Mouse (Mus musculus): Measurements from ENCODE around the gene Fbxo22. TPM values are rescaled to one million over a fixed set of nuclear protein-coding genes. Genes with fewer than 3 reads are reported as not detected.
"Not testable (repeated sequence)": the region's sequence is repeated elsewhere in the genome, so short reads cannot be mapped to it uniquely, and the experiment has no call there.

Gene Fbxo22
- polyA plus RNA-seq, 1 experiment from 2014 or later, result 42.6 TPM

DNA sequence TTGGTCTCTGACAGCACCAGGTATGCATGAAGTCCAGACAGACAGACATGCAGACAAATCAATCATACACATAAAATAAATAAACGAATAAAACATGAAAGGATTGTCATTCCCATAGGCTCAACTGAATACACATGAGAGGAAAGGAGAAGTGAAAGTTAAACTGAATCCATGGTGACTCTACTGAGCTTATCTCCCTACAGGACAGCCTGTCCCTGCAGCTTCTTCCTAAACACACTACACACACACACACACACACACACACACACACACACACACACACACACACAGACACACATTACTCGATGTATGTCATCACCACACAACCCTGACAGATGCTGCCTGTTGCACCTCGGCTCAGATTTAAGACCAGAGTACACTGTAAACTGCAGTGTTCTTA is 35.4 kb downstream of the Fbxo22 start:
- no peaks in the 10 kb centered on the region for H3K9me3 ChIP-seq (replicated peaks; ENCODE audit: low read length)
- DNase-seq (ENCODE audit: low spot score), result no peak
- H3K9ac ChIP-seq (ENCODE audit: low read depth, low read length), result no peak overlapping the region
- H3K36me3 ChIP-seq (ENCODE audit: insufficient read depth, low read length), result no peaks in the 10 kb centered on the region
- no peak overlapping the region for H3K4me3 ChIP-seq (replicated peaks; ENCODE audit: low read depth, low read length)
- 62% methylated on average over 3 of the region's 3 CpGs for WGBS
- no peaks in the 10 kb centered on the region for H3K27me3 ChIP-seq (ENCODE audit: insufficient read depth, low read length)
- no peak for TF ChIP-seq CTCF (IDR thresholded peaks at IDR 0.05; ENCODE audit: low read depth)
- H3K4me1 ChIP-seq (replicated peaks; ENCODE audit: insufficient read depth, low read length), result no peaks in the 10 kb centered on the region
- no peak for ATAC-seq (replicated peaks; ENCODE audit: low FRiP score, low read depth)
- no peak overlapping the region for H3K27ac ChIP-seq
- H3K4me2 ChIP-seq (ENCODE audit: low read length), result no peak overlapping the region

DNA sequence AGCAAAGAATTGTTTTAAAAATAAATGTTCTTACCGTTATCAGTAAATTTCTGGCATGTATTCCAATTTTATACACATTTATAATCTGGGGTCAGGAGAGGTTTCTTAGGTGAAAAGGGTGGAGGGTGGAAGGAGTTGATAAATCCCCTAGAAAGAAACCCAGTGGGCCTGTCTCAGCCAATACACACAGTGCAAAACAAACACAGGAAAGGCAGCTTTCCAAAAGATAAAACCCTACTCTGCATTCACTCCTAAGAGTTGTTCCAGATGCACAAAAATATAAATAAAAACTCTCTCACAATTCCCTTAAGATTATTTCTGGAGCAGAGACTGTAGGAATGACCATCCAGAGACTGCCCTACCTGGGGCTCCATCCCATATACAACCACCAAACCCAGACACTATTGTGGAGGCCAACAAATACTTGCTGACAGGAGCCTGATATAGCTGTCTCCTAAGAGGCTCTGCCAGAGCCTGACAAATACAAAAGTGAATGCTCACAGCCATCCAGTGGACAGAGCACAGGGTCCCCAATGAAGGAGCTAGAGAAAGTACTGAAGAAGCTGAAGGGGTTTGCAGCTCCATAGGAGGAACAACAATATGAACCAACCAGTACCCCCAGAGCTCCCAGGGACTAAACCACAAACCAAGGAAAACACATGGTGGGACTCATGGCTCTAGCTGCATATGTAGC is 36.5 kb downstream of the Fbxo22 start:
- H3K9me3 ChIP-seq (replicated peaks; ENCODE audit: low read length); H3K4me2 ChIP-seq (ENCODE audit: low read length); H3K36me3 ChIP-seq (ENCODE audit: insufficient read depth, low read length); H3K4me3 ChIP-seq (replicated peaks; ENCODE audit: low read depth, low read length); ATAC-seq (replicated peaks; ENCODE audit: low FRiP score, low read depth); H3K27me3 ChIP-seq (ENCODE audit: insufficient read depth, low read length); H3K27ac ChIP-seq; H3K9ac ChIP-seq (ENCODE audit: low read depth, low read length); H3K4me1 ChIP-seq (replicated peaks; ENCODE audit: insufficient read depth, low read length); DNase-seq (ENCODE audit: low spot score): not testable (repeated sequence)
- WGBS, result 57% methylated on average over 1 of the region's 1 CpGs

DNA sequence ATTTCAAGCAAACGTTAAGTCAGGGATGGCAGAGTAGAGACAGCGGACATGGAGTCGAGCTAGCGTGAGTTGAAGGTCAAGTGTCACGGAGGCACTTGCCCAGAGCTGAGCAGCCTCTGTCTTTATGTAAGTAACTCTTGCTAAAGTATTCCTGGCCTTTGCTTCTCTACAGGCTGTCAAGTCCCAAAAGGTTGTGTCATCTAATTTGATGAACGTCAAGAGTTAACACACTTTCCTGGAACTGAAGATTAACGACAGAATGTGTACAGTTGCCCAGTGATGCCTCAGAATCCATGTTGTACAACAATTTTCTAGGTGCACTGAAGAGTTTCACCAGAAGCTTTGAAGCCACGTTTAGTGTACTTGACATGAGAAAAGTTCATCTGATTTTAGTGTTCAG is 37.7 kb downstream of the Fbxo22 start:
- Histone ChIP-seq H3K27ac (no peak overlapping the region), H3K4me1 (replicated peaks; ENCODE audit: insufficient read depth, low read length) (no peaks in the 10 kb centered on the region), H3K36me3 (ENCODE audit: insufficient read depth, low read length) (no peaks in the 10 kb centered on the region), H3K9ac (ENCODE audit: low read depth, low read length) (no peak overlapping the region), H3K27me3 (ENCODE audit: insufficient read depth, low read length) (no peaks in the 10 kb centered on the region), H3K4me3 (replicated peaks; ENCODE audit: low read depth, low read length) (no peak overlapping the region), H3K4me2 (ENCODE audit: low read length) (no peak overlapping the region), H3K9me3 (replicated peaks; ENCODE audit: low read length) (no peaks in the 10 kb centered on the region)
- ATAC-seq (replicated peaks; ENCODE audit: low FRiP score, low read depth) (no peak), DNase-seq (ENCODE audit: low spot score) (no peak)
- 37% methylated on average over 8 of the region's 8 CpGs for WGBS
- TF ChIP-seq CTCF (IDR thresholded peaks at IDR 0.05; ENCODE audit: low read depth), result no peak

DNA sequence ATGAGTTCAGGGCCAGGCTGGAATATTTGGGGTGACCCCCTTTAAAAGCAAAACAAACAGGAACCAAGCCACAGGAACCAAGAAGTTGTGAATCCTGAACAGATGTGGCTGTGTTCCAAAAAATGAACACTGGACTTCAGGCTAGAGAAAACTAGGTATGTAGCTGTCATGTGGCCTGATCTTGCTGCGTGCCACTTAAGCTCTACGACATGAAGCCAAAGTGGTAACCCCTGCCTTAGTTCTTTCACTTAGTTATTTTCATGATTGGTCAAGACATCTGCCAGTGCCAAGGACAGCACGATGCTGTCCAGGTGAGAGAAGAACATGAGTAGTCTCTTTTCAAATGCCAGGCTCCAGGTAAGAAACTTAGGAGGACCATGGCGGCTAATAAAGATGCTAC is 38.2 kb downstream of the Fbxo22 start:
- no peaks in the 10 kb centered on the region for H3K27me3 ChIP-seq (ENCODE audit: insufficient read depth, low read length)
- no peak for TF ChIP-seq CTCF (IDR thresholded peaks at IDR 0.05; ENCODE audit: low read depth)
- H3K9ac ChIP-seq (ENCODE audit: low read depth, low read length), result no peak overlapping the region
- no peaks in the 10 kb centered on the region for H3K9me3 ChIP-seq (replicated peaks; ENCODE audit: low read length)
- 90% methylated on average over 4 of the region's 4 CpGs for WGBS
- ATAC-seq (replicated peaks; ENCODE audit: low FRiP score, low read depth) (no peak), DNase-seq (ENCODE audit: low spot score) (no peak)
- no peaks in the 10 kb centered on the region for H3K4me1 ChIP-seq (replicated peaks; ENCODE audit: insufficient read depth, low read length)
- H3K27ac ChIP-seq, result no peak overlapping the region
- no peak overlapping the region for H3K4me2 ChIP-seq (ENCODE audit: low read length)
- no peak overlapping the region for H3K4me3 ChIP-seq (replicated peaks; ENCODE audit: low read depth, low read length)
- no peaks in the 10 kb centered on the region for H3K36me3 ChIP-seq (ENCODE audit: insufficient read depth, low read length)

DNA sequence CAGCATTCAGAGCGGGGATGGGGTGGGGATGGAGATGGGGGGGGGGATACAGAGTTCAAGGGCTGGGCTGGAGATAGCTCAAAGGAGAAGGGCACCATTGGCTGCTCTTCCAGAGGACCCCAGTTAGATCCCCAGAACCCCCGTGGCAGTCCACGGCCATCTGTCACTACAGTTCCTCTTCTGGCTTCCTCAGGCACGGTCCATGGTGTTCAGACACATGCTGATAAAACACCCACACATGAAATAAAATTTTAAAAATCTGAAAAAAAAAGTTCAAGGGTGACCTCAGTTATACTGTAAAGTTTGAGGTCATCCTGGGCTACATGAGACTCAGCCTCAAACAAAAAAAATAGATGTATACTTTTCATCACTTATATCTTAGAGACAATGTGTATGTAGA is 39.7 kb downstream of the Fbxo22 start:
- no peak for TF ChIP-seq CTCF (IDR thresholded peaks at IDR 0.05; ENCODE audit: low read depth)
- Histone ChIP-seq H3K4me2 (ENCODE audit: low read length) (no peak overlapping the region), H3K27ac (no peak overlapping the region), H3K4me1 (replicated peaks; ENCODE audit: insufficient read depth, low read length) (no peaks in the 10 kb centered on the region), H3K9me3 (replicated peaks; ENCODE audit: low read length) (no peaks in the 10 kb centered on the region), H3K4me3 (replicated peaks; ENCODE audit: low read depth, low read length) (no peak overlapping the region), H3K9ac (ENCODE audit: low read depth, low read length) (no peak overlapping the region), H3K36me3 (ENCODE audit: insufficient read depth, low read length) (no peaks in the 10 kb centered on the region), H3K27me3 (ENCODE audit: insufficient read depth, low read length) (no peaks in the 10 kb centered on the region)
- ATAC-seq (replicated peaks; ENCODE audit: low FRiP score, low read depth) (no peak), DNase-seq (ENCODE audit: low spot score) (no peak)
- 83% methylated on average over 4 of the region's 4 CpGs for WGBS

- no peak for DNase-seq (ENCODE audit: low spot score)
- H3K27ac ChIP-seq, result no peak overlapping the region
Measured at GRCm38 (mm10) chr9:55250595-55251247, 42.0 kb downstream of the Fbxo22 start.

More at GRCm38 (mm10) chr9:55250595-55251247, 42.0 kb downstream of the Fbxo22 start:
- Histone ChIP-seq H3K9me3 (replicated peaks; ENCODE audit: low read length) (no peaks in the 10 kb centered on the region), H3K4me1 (replicated peaks; ENCODE audit: insufficient read depth, low read length) (no peaks in the 10 kb centered on the region), H3K9ac (ENCODE audit: low read depth, low read length) (no peak overlapping the region), H3K4me2 (ENCODE audit: low read length) (no peak overlapping the region), H3K4me3 (replicated peaks; ENCODE audit: low read depth, low read length) (no peak overlapping the region), H3K36me3 (ENCODE audit: insufficient read depth, low read length) (no peaks in the 10 kb centered on the region), H3K27me3 (ENCODE audit: insufficient read depth, low read length) (no peaks in the 10 kb centered on the region)
- ATAC-seq (replicated peaks; ENCODE audit: low FRiP score, low read depth), result no peak
- WGBS, result 67% methylated on average over 6 of the region's 6 CpGs
- TF ChIP-seq CTCF (IDR thresholded peaks at IDR 0.05; ENCODE audit: low read depth), result no peak

Data from kidney, postnatal 0 days (tissue).